Mouse (Mus musculus) lung, embryonic 14.5 days (tissue): Measurements from ENCODE around the gene Ppfia3. TPM values are rescaled to one million over a fixed set of nuclear protein-coding genes. Genes with fewer than 3 reads are reported as not detected.

Source experiments
- ATAC-seq: fragments of 200-750 bp; cut with Nextera tagmentation; 2 replicates; pipeline ENCODE4 v1.8.0; 2017; ENCODE audit warnings: mild to moderate bottlenecking, moderate TSS enrichment, moderate library complexity; ENCODE audit not compliant: insufficient read depth
- DNase-seq: peaks from one replicate; pipeline ENCODE4 v3.0.0-alpha.2; 2015
- H3K27ac ChIP-seq: fragments of 300-500 bp; sonication (generic); 2 replicates; pipeline ENCODE4 v1.5.1; 2014; ENCODE audit warnings: low read depth, mild to moderate bottlenecking, moderate library complexity
- H3K27me3 ChIP-seq: fragments of 300-500 bp; sonication (generic); 2 replicates; pipeline ENCODE4 v1.6.1; 2014; ENCODE audit warnings: low read length, control low read depth; ENCODE audit not compliant: insufficient read depth
- H3K36me3 ChIP-seq: fragments of 300-500 bp; sonication (generic); 2 replicates; pipeline ENCODE4 v1.6.1; 2014; ENCODE audit warnings: control low read depth; ENCODE audit not compliant: insufficient read depth
- H3K4me1 ChIP-seq: fragments of 300-500 bp; sonication (generic); 2 replicates; pipeline ENCODE4 v1.6.1; 2014; ENCODE audit warnings: antibody characterized with exemption, control low read depth; ENCODE audit not compliant: insufficient read depth
- H3K4me2 ChIP-seq: fragments of 300-500 bp; sonication (generic); 2 replicates; pipeline ENCODE4 v1.6.1; 2014; ENCODE audit warnings: mild to moderate bottlenecking
- H3K4me3 ChIP-seq: fragments of 300-500 bp; sonication (generic); 2 replicates; pipeline ENCODE4 v1.5.1; 2014; ENCODE audit warnings: low read depth, low read length
- H3K9ac ChIP-seq: fragments of 300-500 bp; sonication (generic); 2 replicates; pipeline ENCODE4 v1.6.1; 2014
- H3K9me3 ChIP-seq: fragments of 300-500 bp; sonication (generic); 2 replicates; pipeline ENCODE4 v1.6.1; 2016; ENCODE audit warnings: low read depth, low read length, control low read depth
- CTCF ChIP-seq: IDR thresholded peaks from 2 replicates; pipeline ENCODE4 v1.5.1; 2016; ENCODE audit warnings: antibody characterized with exemption, low read depth
- WGBS: fragments of 180-500 bp; shearing (Covaris S2); extraction: QIAGEN DNeasy Blood & Tissue Kit; methylation state at CpG from one replicate; pipeline ENCODE4 v1.1.7; 2014; 5-methylcytosine and 5-hydroxymethylcytosine counted together
- polyA plus RNA-seq: library from polyadenylated mRNA; unstranded; fragments of >200 nt; fragmentation: Nextera tagmentation; extraction: Ambion mirVana; gene quantifications from 2 replicates; pipeline ENCODE4 v1.2.1, GENCODE M21; 2014

Ppfia3 gene
- 3.1 and 3.2 TPM in 2 replicates for polyA plus RNA-seq

DNA sequence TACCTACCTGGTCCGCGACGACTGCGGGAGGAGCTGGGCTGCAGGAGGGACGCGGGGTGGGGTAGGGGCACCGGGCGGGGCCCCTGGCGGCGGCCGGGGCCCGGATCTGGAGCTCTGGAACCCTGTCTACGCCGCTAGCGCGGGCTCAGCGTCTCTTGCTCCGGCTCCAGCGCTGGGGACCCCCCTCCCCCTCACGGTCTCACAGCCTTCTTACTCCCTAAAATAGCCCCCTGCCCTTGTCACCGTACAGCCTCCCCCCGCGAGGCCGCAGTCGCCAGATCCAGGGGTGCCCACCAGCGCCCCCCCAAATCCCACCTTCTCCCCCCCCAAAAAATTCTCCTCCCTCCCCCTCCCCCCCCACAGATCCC, at the start of gene Ppfia3:
TSS of gene Ppfia3 (minus strand) at position 368 of the 368 bp plus-strand sequence.
- under 1% methylated on average over 26 of the region's 26 CpGs for WGBS

DNA sequence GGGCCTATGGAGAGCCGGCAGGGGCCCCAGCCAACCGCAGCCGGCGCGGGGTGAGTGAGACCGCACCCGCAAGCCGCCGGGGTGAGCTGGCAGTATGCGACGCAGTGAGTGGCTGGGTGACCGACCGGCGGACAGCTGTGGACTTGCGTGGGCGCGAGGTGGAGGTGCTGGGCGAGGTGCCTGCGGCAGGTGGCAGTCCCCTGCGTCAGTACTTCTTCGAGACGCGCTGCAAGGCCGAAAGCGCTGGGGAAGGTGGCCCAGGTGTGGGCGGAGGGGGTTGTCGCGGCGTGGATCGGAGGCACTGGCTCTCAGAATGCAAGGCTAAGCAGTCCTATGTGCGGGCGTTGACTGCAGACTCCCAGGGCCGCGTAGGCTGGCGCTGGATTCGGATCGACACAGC, 48.8 kb upstream of the Ppfia3 start:
- 10% methylated on average over 37 of the region's 37 CpGs for WGBS
- Histone ChIP-seq H3K36me3 (peaks cover 2% of the 10 kb centered on the region; the same call in 1 of the 2 replicates), H3K27ac (no peak overlapping the region), H3K4me1 (peaks cover 17% of the 10 kb centered on the region; the same call in 1 of the 2 replicates), H3K27me3 (peaks cover 66% of the 10 kb centered on the region), H3K4me2 (peak overlapping the region; percentile 48), H3K9me3 (no peaks in the 10 kb centered on the region), H3K9ac (peak overlapping the region; percentile 23; the same call in 1 of the 2 replicates), H3K4me3 (peak overlapping the region; percentile 15; the same call in 1 of the 2 replicates)
- no peak for ATAC-seq
- no peak for TF ChIP-seq CTCF
- no peak for DNase-seq

More for the DNA sequence above, at the start of gene Ppfia3:
- Histone ChIP-seq H3K4me1 (peaks cover 13% of the 10 kb centered on the region; the same call in 1 of the 2 replicates), H3K4me3 (peak within 1 kb of the TSS; percentile 57), H3K27ac (peak within 1 kb of the TSS; percentile 34; the same call in 1 of the 2 replicates), H3K9ac (peak within 1 kb of the TSS; percentile 60), H3K36me3 (no peaks in the 10 kb centered on the region), H3K4me2 (peak within 1 kb of the TSS; percentile 98), H3K9me3 (no peaks in the 10 kb centered on the region), H3K27me3 (peaks cover 60% of the 10 kb centered on the region)
- TF ChIP-seq CTCF = no peak
- ATAC-seq (peak; percentile 21; the same call in 1 of the 2 replicates), DNase-seq (peak; percentile 52)

DNA sequence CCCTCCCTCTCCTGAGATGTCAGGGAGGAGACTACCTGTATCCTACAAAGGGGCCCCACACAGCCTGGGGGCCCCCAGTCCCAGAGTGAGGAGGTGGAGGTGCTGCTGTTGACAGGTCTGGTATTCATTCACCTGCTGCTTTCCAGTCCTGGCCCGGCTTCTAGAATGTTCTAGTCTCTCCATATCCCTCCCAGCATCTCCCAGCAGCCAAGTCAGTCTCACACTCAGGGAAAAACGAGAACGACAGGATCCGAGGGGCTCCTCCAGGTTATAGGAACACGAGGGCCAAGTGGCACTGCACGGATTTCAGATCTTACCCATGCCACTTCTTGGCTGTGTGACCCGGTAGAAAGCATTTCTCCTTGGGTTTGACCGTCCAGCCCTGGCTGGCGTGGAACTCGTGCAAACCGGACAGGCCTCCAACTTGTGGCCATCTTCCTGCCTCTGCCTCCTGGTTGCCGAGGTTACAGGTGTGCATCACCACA, 48.0 kb upstream of the Ppfia3 start:
- no peak overlapping the region for H3K9ac ChIP-seq
- peak overlapping the region; percentile 54; the same call in 1 of the 2 replicates for H3K4me3 ChIP-seq
- no peaks in the 10 kb centered on the region for H3K9me3 ChIP-seq
- peaks cover 68% of the 10 kb centered on the region for H3K27me3 ChIP-seq
- ATAC-seq (no peak), DNase-seq (no peak)
- H3K4me2 ChIP-seq = peak overlapping the region; percentile 90
- H3K27ac ChIP-seq = no peak overlapping the region
- TF ChIP-seq CTCF = no peak
- peaks cover 13% of the 10 kb centered on the region; the same call in 1 of the 2 replicates for H3K4me1 ChIP-seq
- WGBS = 45% methylated on average over 12 of the region's 12 CpGs
- no peaks in the 10 kb centered on the region for H3K36me3 ChIP-seq

DNA sequence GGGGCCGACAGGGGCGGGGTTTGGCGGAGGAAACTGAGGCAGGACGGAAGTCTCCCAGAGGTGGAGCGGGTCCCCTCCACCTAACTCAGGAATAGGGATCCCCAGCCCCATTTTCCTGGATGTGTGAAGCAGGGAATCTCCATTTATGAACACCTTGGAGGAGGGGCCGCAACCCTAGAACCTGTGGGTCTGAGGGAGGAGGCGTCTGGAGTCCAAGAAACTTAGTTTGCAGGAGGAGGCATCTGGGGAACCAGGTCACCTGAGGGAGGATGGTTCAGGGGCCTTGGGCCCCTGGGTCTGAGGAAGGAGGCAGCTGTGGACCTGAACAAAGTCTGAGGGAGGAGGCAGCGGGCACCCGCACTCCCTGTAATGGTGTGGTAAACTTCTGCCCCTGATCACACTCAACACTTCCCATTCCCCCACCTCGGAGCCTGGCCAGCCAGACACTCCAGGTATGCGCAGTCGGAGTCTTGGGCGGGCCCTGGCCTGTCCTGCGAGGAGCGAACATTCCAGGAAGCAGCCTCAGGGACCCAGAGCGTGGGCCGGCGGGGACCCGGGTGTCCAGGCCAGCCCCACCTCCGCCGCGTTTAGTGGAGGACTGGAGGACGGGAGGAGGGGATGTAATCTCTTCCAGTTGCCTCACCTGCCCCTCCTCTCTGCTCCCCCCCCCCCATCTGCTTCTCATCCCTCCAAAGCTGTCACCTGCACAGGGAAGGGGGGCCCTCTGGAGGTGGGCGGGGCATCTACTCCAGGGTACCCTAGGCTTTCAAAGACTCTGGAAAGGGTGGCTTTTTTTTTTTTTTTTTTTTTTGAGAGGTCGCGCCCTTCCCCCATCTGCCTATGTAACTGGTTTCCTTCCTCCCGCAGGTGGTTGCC, 47.3 kb upstream of the Ppfia3 start:
- no peak for TF ChIP-seq CTCF

DNA sequence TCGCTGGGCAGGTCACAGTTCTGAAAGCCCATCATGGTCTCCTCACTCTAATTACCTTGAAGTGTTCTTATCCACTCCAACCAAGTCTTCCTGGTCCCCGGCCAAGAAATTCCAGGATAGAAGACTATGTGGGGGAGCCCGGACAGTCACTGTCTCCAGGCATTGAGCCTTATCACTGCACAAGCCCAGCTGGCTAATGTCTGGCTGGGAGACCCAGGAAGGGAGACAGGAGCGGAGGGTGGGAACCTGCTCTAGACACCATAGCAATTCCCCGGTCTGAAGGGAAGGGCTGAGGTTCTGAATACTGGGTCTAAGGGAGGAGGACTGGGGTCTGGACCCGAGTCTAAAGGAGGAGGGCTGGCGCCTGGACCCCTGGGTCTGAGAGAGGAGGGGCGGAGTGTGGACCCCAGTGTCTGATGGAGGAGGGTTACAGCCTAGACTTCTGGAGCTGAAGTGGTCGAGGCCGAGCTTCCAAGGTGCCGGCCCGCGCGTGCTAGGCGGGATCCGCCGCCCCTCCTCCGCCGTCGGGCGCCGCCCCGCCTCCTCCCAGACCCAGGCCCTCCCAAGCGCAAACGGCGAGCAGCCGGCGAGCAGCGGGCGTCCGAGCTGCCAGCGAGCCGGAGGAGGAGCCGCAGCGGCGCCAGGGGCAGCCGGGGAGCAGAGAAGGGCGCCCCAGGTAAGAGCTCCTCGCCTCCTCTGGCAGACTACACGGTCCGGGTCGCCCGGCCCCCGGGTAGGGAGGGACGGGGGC, 46.5 kb upstream of the Ppfia3 start, which contains the start of gene Ntf5:
TSS of gene Ntf5 (plus strand) at position 583 of the 751 bp plus-strand sequence.
- no peak for TF ChIP-seq CTCF
- peaks cover 13% of the 10 kb centered on the region; the same call in 1 of the 2 replicates for H3K4me1 ChIP-seq
- peak within 1 kb of the TSS; percentile 56 for H3K9ac ChIP-seq
- H3K4me3 ChIP-seq = peak within 1 kb of the TSS; percentile 54
- H3K9me3 ChIP-seq = no peaks in the 10 kb centered on the region
- peak within 1 kb of the TSS; percentile 90 for H3K4me2 ChIP-seq
- 1% methylated on average over 45 of the region's 45 CpGs for WGBS
- no peaks in the 10 kb centered on the region for H3K36me3 ChIP-seq
- peaks cover 74% of the 10 kb centered on the region for H3K27me3 ChIP-seq
- DNase-seq (peak; percentile 76), ATAC-seq (peak; percentile 67)
- peak within 1 kb of the TSS; percentile 72 for H3K27ac ChIP-seq

More for the DNA sequence above, 47.3 kb upstream of the Ppfia3 start:
- Histone ChIP-seq H3K4me1 (peaks cover 13% of the 10 kb centered on the region; the same call in 1 of the 2 replicates), H3K27ac (peak overlapping the region; percentile 72), H3K9ac (peak overlapping the region; percentile 56), H3K36me3 (no peaks in the 10 kb centered on the region), H3K9me3 (no peaks in the 10 kb centered on the region), H3K27me3 (peaks cover 74% of the 10 kb centered on the region), H3K4me3 (peak overlapping the region; percentile 54), H3K4me2 (peak overlapping the region; percentile 90)
- peak; percentile 45 for ATAC-seq
- no peak for DNase-seq
- WGBS = 1% methylated on average over 26 of the region's 27 CpGs

DNA sequence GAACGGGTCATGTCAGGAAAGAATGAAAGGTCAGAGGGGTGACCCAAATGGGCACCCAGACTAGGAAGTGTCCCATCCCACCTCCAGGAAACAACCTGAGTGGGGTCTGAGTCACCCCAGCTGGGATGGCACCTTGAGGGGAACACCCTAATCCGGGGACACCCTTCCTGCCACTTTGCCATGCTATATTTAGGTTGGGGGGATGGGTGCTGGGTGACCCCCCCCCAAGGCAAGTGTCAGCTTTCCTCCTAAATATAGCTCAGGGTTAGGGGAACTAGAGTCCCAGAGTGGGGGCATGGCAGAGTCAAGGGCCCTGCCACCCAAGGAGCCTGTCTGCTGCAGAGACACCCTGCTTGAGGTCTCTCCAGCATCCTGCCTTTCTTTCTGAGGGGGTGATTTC, 45.6 kb upstream of the Ppfia3 start:
- no peak for TF ChIP-seq CTCF

More for the DNA sequence above, 45.6 kb upstream of the Ppfia3 start:
- no peak for DNase-seq
- 69% methylated on average over 2 of the region's 2 CpGs for WGBS
- Histone ChIP-seq H3K4me1 (peaks cover 9% of the 10 kb centered on the region; the same call in 1 of the 2 replicates), H3K4me2 (no peak overlapping the region), H3K27me3 (peaks cover 75% of the 10 kb centered on the region), H3K4me3 (no peak overlapping the region), H3K36me3 (no peaks in the 10 kb centered on the region), H3K9me3 (no peaks in the 10 kb centered on the region), H3K27ac (no peak overlapping the region), H3K9ac (no peak overlapping the region)
- no peak for ATAC-seq
